Mouse (Mus musculus) bone marrow macrophage, adult 2 months (primary cell): Measurements from ENCODE around the gene Ccdc159.

ENCODE experiments used
- CTCF ChIP-seq: IDR thresholded peaks from 2 replicates; pipeline ENCODE4 v1.5.1; 2012; ENCODE audit warnings: low read depth, mild to moderate bottlenecking, low read length, moderate library complexity
- POLR2A ChIP-seq: IDR thresholded peaks from 2 replicates; pipeline ENCODE4 v1.6.1; 2012; ENCODE audit warnings: mild to moderate bottlenecking, low read depth, low read length, borderline replicate concordance

DNA sequence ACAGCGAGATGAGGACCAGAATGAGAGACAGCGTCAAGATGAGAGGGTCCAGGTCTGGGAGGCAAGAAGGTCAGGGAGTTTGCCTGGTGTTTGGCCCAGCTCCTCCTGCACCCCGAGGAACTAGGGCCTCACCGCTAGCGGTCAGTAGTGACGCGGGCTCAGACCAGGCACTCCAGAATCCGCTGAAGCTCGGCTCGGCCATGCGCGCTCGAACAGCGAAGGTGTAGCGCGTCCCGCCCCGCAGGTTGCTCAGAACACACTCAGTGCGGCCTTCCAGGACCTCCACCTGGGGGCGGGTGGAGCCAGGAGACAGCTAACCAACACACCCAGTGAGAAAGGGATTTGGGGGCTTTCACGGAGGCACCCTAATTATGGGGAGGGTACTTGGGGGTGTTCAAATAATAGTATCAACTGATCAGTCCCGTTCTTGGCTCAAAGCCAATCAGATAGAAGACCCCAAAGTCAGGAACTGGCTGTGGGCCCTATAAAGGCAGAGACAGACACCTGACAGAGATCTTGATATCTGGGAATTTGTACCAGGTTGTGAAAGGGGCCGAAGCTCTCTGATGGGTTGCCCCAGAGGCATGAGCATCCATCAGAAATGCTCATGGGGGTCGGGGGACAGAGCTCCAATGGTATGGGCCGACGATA lies 33.4 kb downstream of the Ccdc159 start:
- TF ChIP-seq POLR2A (no peak), CTCF (no peak)
